Mouse (Mus musculus) embryonic fibroblast, embryonic 13.5 days (primary cell): ENCODE measurements around the gene Olfr641.

ENCODE experiments used
- CTCF ChIP-seq: IDR thresholded peaks from 2 replicates; pipeline ENCODE4 v1.5.1; 2011; ENCODE audit warnings: mild to moderate bottlenecking, control low read depth, low read length, moderate library complexity, borderline replicate concordance; ENCODE audit not compliant: insufficient read depth
- POLR2A ChIP-seq: IDR thresholded peaks from 2 replicates; pipeline ENCODE4 v1.6.1; 2011; ENCODE audit warnings: low read depth, mild to moderate bottlenecking, control low read depth, low read length, moderate library complexity

DNA sequence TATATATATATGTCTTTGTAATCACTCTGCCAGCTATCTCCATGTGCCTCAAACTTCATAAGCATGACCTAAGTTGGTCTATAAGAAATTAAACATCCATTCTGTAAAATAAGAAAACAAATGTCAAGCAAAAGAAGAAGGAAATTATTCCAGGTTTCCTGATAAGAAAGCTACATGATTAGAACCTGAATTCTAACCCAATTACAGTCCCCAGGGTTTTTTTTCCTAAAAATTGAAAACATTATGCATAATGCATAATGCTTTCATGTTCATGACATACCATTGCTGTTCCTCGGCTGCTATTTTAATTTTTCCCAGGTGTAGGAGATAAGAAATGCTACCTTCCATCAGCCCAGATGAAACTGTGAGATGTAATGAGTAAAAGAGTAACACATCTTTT is 50.1 kb downstream of the Olfr641 start, which contains the start of gene Olfr645:
- no peak for TF ChIP-seq POLR2A
- TF ChIP-seq CTCF, result no peak
